In the genomic region with DNA sequence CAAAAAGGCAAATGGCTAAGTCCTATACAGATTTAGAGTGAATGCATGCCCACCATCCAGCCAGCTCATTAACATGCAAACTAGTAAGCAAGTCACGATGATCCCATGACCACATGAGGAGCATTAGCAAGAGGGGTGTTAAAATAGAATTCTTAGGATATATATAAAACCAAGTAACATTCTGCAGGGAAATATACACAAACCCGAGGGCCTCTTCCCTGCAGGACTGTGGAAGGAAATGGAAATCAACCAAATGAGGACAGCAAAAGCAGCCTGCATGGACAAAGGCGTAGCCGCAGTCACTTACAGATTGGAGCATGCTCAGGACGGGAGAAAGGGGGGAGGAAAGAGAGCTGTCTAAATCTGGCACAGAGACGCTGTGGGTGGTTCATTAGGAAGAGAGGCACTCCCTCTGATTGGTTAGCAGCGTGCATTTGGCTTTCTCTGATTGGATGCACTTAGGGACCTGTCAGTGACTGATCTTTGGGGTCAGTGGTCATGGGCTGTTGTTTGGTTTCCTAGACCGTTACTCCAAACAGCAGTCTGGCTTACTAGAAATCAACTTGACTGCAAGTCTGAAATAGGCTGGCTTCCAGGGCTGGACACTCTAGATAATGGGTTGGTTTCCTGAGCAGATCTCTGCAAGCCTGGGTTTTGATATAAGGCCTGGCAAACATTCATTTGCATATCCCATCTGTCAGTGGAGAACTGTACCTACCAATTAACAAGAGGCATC, we compare ENCODE assay signal across 8 mouse cellular contexts.
DNase-seq lines count a peak whose midpoint lies in the region; ATAC-seq and TF ChIP-seq lines count a peak whose summit lies in the region.

No protein-coding gene starts in this region.

- ATAC-seq in granulocyte monocyte progenitor cell, adult 5-6 weeks (replicated peaks; ENCODE audit: poor library complexity, severe bottlenecking): peak; percentile 60
- ATAC-seq in hindbrain, embryonic 16.5 days: peak; percentile 95
- ATAC-seq in midbrain, embryonic 14.5 days (ENCODE audit: low FRiP score, low TSS enrichment): peak; percentile 76

- H3K27ac ChIP-seq in hindbrain, embryonic 16.5 days (ENCODE audit: low read depth, low read length): peak overlapping the region; percentile 19; the same call in 1 of the 2 replicates
- no peak overlapping the region for H3K27ac ChIP-seq in liver, adult 2 months (replicated peaks; ENCODE audit: insufficient read depth, low read depth, low read length)
- H3K27ac ChIP-seq in midbrain, embryonic 14.5 days (replicated peaks; ENCODE audit: low read depth, low read length): peak overlapping the region; percentile 3; the same call in 1 of the 2 replicates
- H3K27ac ChIP-seq in thymus, adult 2 months (ENCODE audit: control insufficient read depth, insufficient read depth, low read length): no peak overlapping the region

- DNase-seq in 416B (ENCODE audit: low read depth): peak; percentile 98
- DNase-seq in adrenal gland, postnatal 25 days: peak; percentile 4
- DNase-seq in liver, adult 2 months (ENCODE audit: extremely low read depth, low read depth, low spot score): peak; percentile 70
- DNase-seq in midbrain, embryonic 14.5 days: peak; percentile 74
- no peak for DNase-seq in thymus, adult 2 months
- DNase-seq in gastrocnemius, postnatal 10 days: no peak

- no peaks in the 10 kb centered on the region for H3K36me3 ChIP-seq in hindbrain, embryonic 16.5 days (ENCODE audit: control insufficient read depth, insufficient read depth, low read length)
- no peaks in the 10 kb centered on the region for H3K36me3 ChIP-seq in liver, adult 2 months (ENCODE audit: control insufficient read depth, insufficient read depth, low read length)
- no peaks in the 10 kb centered on the region for H3K36me3 ChIP-seq in midbrain, embryonic 14.5 days (ENCODE audit: control insufficient read depth, insufficient read depth, low read length)
- no peaks in the 10 kb centered on the region for H3K36me3 ChIP-seq in thymus, adult 2 months (ENCODE audit: control insufficient read depth, insufficient read depth, low read length)

- no peaks in the 10 kb centered on the region for H3K27me3 ChIP-seq in hindbrain, embryonic 16.5 days (replicated peaks; ENCODE audit: control insufficient read depth, insufficient read depth, low read length)
- H3K27me3 ChIP-seq in liver, adult 2 months (ENCODE audit: control insufficient read depth, insufficient read depth, low read length): no peaks in the 10 kb centered on the region
- H3K27me3 ChIP-seq in midbrain, embryonic 14.5 days (ENCODE audit: control insufficient read depth, insufficient read depth, low read length): no peaks in the 10 kb centered on the region
- no peaks in the 10 kb centered on the region for H3K27me3 ChIP-seq in thymus, adult 2 months (ENCODE audit: control insufficient read depth, insufficient read depth, low read length)

- no peak overlapping the region for H3K9ac ChIP-seq in hindbrain, embryonic 16.5 days (ENCODE audit: low read depth, low read length)
- H3K9ac ChIP-seq in liver, adult 2 months (ENCODE audit: low read depth, low read length): no peak overlapping the region
- H3K9ac ChIP-seq in midbrain, embryonic 14.5 days (replicated peaks; ENCODE audit: low read length): no peak overlapping the region

- H3K4me3 ChIP-seq in hindbrain, embryonic 16.5 days (ENCODE audit: low read length): no peak overlapping the region
- no peak overlapping the region for H3K4me3 ChIP-seq in liver, adult 2 months (ENCODE audit: insufficient read depth, low read depth, low read length)
- no peak overlapping the region for H3K4me3 ChIP-seq in midbrain, embryonic 14.5 days (replicated peaks; ENCODE audit: low read depth, low read length)
- no peak overlapping the region for H3K4me3 ChIP-seq in thymus, adult 2 months (ENCODE audit: control insufficient read depth, insufficient read depth, low read length)

- no peak for TF ChIP-seq CTCF in liver, adult 2 months (IDR thresholded peaks at IDR 0.05; ENCODE audit: low read depth, low read length)
- TF ChIP-seq CTCF in thymus, adult 2 months (IDR thresholded peaks at IDR 0.05; ENCODE audit: borderline replicate concordance, control insufficient read depth, extremely low read depth, insufficient read depth, low read length, poor library complexity): no peak

- H3K4me2 ChIP-seq in hindbrain, embryonic 16.5 days (ENCODE audit: low read length): no peak overlapping the region
- peak overlapping the region; percentile 18; the same call in 1 of the 2 replicates for H3K4me2 ChIP-seq in midbrain, embryonic 14.5 days (ENCODE audit: low read length)

- 23% methylated on average over 8 of the region's 8 CpGs for WGBS in hindbrain, embryonic 16.5 days
- WGBS in liver, adult 2 months: 19% methylated on average over 8 of the region's 8 CpGs
- WGBS in midbrain, embryonic 14.5 days: 19% methylated on average over 8 of the region's 8 CpGs
- WGBS in thymus, adult 2 months: 84% methylated on average over 8 of the region's 8 CpGs

- no peaks in the 10 kb centered on the region for H3K79me2 ChIP-seq in liver, adult 2 months (ENCODE audit: control insufficient read depth, insufficient read depth, low read length)

- H3K9me3 ChIP-seq in hindbrain, embryonic 16.5 days (ENCODE audit: control insufficient read depth, low read length): no peaks in the 10 kb centered on the region
- no peaks in the 10 kb centered on the region for H3K9me3 ChIP-seq in midbrain, embryonic 14.5 days (ENCODE audit: control insufficient read depth, low read length)

- H3K4me1 ChIP-seq in hindbrain, embryonic 16.5 days (ENCODE audit: control insufficient read depth, insufficient read depth, low read depth, low read length): peaks cover 3% of the 10 kb centered on the region
- 0 out of 2 replicates have a peak, but pooled peaks cover 2% of the 10 kb centered on the region for H3K4me1 ChIP-seq in liver, adult 2 months (ENCODE audit: control insufficient read depth, insufficient read depth, low read length)
- H3K4me1 ChIP-seq in midbrain, embryonic 14.5 days (ENCODE audit: control insufficient read depth, insufficient read depth, low read length): no peaks in the 10 kb centered on the region; the same call in 1 of the 2 replicates
- H3K4me1 ChIP-seq in thymus, adult 2 months (replicated peaks; ENCODE audit: control insufficient read depth, insufficient read depth, low read length): peaks cover 11% of the 10 kb centered on the region

- no peak for TF ChIP-seq POLR2A in liver, adult 2 months (IDR thresholded peaks at IDR 0.05; ENCODE audit: extremely low read depth, insufficient read depth, low read length)
- no peak for TF ChIP-seq POLR2A in thymus, adult 2 months (IDR thresholded peaks at IDR 0.05; ENCODE audit: control insufficient read depth, extremely low read depth, insufficient read depth, low read length, poor library complexity)

Comparison
In these comparisons a context has a peak if more than half of its experiments do, and no peak if none do; other contexts are left out.
1. DNase-seq: peak in 416B (single experiment), adrenal gland, postnatal 25 days (single experiment), liver, adult 2 months (single experiment) and midbrain, embryonic 14.5 days (single experiment); none in thymus, adult 2 months (single experiment) and gastrocnemius, postnatal 10 days (single experiment).
2. H3K27ac ChIP-seq: peak in hindbrain, embryonic 16.5 days (single experiment) and midbrain, embryonic 14.5 days (single experiment); none in liver, adult 2 months (single experiment) and thymus, adult 2 months (single experiment).
3. Peak in every context shown above with its lines, with median percentiles within 50 percentile points of each other: ATAC-seq.